Mouse (Mus musculus) bone marrow, adult 2 months (tissue): ENCODE results near the gene Apoc2.

Experiments
- CTCF ChIP-seq: fragments of 200-500 bp; IDR thresholded peaks from 2 replicates; pipeline ENCODE4 v1.5.1; 2011; ENCODE audit warnings: low read length, control low read depth; ENCODE audit not compliant: control insufficient read depth, insufficient read depth
- POLR2A ChIP-seq: fragments of 200-500 bp; IDR thresholded peaks from 2 replicates; pipeline ENCODE4 v1.6.1; 2011; ENCODE audit warnings: low read depth, mild to moderate bottlenecking, control low read depth, low read length, borderline replicate concordance; ENCODE audit not compliant: control insufficient read depth

DNA sequence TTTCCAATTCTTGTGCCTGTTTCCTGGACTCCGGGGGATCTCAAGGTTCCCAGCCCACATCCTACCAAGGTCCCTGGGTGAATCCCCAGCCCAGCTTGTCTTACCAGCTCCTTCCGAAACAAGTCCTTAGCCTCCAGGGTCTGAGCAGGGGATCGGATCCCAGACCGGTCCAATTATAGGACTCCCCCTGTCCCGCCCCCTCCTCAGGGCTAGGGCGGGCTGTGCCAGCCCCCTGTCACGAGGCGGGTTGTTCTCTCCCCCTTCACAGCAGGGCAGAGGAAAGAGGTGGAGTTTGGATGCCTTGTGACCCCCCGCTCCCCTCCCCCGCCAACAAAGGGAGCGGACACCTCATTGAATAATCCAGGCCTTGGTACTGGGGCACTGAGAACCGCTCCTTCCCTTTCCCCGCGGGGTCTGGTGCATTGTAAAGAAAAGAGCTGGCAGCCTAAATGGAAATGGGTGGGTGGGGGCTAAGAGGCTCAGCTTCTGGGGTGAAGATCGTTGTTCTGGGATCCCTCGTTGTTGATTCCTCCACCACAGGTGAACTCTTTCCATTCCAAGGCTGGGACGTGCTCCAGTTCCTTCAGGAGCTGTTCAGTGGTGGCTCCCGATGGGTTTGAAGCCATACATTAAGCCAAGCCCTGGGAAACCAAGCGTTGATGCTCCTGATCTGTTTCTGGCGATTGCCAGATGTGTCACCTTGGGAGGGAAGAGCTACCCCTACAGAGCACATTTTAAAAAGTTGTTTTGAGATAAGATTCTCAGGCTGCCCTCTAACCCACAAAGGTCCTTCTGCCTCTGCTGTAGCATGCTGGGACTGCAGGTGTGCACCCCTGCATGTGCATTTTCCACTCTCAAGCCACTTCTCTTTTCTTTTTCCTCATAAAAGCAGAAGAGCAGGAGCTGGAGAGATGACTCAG lies 21.4 kb upstream of the Apoc2 start, which contains the start of gene Apoe:
- no peak for TF ChIP-seq POLR2A
- TF ChIP-seq CTCF: no peak
